Mouse (Mus musculus): ENCODE data around the gene Zfp648. TPM values are rescaled to one million over a fixed set of nuclear protein-coding genes. Genes with fewer than 3 reads are reported as not detected.

Gene Zfp648
- polyA plus RNA-seq, 1 experiment, result not detected

- TF ChIP-seq CTCF (IDR thresholded peaks at IDR 0.05; ENCODE audit: control insufficient read depth, insufficient read depth, low read length) (no peak), POLR2A (IDR thresholded peaks at IDR 0.05; ENCODE audit: borderline replicate concordance, control insufficient read depth, low read depth, low read length) (no peak)
- Histone ChIP-seq H3K27ac (ENCODE audit: control insufficient read depth, insufficient read depth, low read depth, low read length, poor library complexity) (no peak overlapping the region), H3K4me1 (ENCODE audit: control insufficient read depth, insufficient read depth, low read length) (no peaks in the 10 kb centered on the region), H3K4me3 (replicated peaks; ENCODE audit: control insufficient read depth, low read depth, low read length) (no peak overlapping the region)
- WGBS, result 86% methylated on average over 8 of the region's 8 CpGs
Measured at GRCm38 (mm10) chr1:154202580-154202979, 1.6 kb downstream of the Zfp648 start.

GRCm38 (mm10) chr1:154203386-154203785, 2.4 kb downstream of the Zfp648 start:
- TF ChIP-seq CTCF (IDR thresholded peaks at IDR 0.05; ENCODE audit: control insufficient read depth, insufficient read depth, low read length) (no peak), POLR2A (IDR thresholded peaks at IDR 0.05; ENCODE audit: borderline replicate concordance, control insufficient read depth, low read depth, low read length) (no peak)
- no peak overlapping the region for H3K27ac ChIP-seq (ENCODE audit: control insufficient read depth, insufficient read depth, low read depth, low read length, poor library complexity)
- no peak overlapping the region for H3K4me3 ChIP-seq (replicated peaks; ENCODE audit: control insufficient read depth, low read depth, low read length)
- H3K4me1 ChIP-seq (ENCODE audit: control insufficient read depth, insufficient read depth, low read length), result no peaks in the 10 kb centered on the region
- 78% methylated on average over 5 of the region's 5 CpGs for WGBS

- H3K4me1 ChIP-seq (ENCODE audit: control insufficient read depth, insufficient read depth, low read length), result no peaks in the 10 kb centered on the region
- H3K27ac ChIP-seq (ENCODE audit: control insufficient read depth, insufficient read depth, low read depth, low read length, poor library complexity), result no peak overlapping the region; the same call in 1 of the 2 replicates
- TF ChIP-seq CTCF (IDR thresholded peaks at IDR 0.05; ENCODE audit: control insufficient read depth, insufficient read depth, low read length) (no peak), POLR2A (IDR thresholded peaks at IDR 0.05; ENCODE audit: borderline replicate concordance, control insufficient read depth, low read depth, low read length) (no peak)
- 12% methylated on average over 66 of the region's 66 CpGs for WGBS
- H3K4me3 ChIP-seq (replicated peaks; ENCODE audit: control insufficient read depth, low read depth, low read length), result no peak overlapping the region
Measured at GRCm38 (mm10) chr1:154204652-154205573, 3.9 kb downstream of the Zfp648 start.

- WGBS, result 76% methylated on average over 2 of the region's 2 CpGs
- TF ChIP-seq POLR2A (IDR thresholded peaks at IDR 0.05; ENCODE audit: borderline replicate concordance, control insufficient read depth, low read depth, low read length) (no peak), CTCF (IDR thresholded peaks at IDR 0.05; ENCODE audit: control insufficient read depth, insufficient read depth, low read length) (no peak)
Measured at GRCm38 (mm10) chr1:154219991-154220390, 19.0 kb downstream of the Zfp648 start.

GRCm38 (mm10) chr1:154220566-154220965, 19.6 kb downstream of the Zfp648 start:
- 84% methylated on average over 3 of the region's 3 CpGs for WGBS
- TF ChIP-seq CTCF (IDR thresholded peaks at IDR 0.05; ENCODE audit: control insufficient read depth, insufficient read depth, low read length) (no peak), POLR2A (IDR thresholded peaks at IDR 0.05; ENCODE audit: borderline replicate concordance, control insufficient read depth, low read depth, low read length) (no peak)
- Histone ChIP-seq H3K4me1 (ENCODE audit: control insufficient read depth, insufficient read depth, low read length) (no peaks in the 10 kb centered on the region; the same call in 1 of the 2 replicates), H3K27ac (ENCODE audit: control insufficient read depth, insufficient read depth, low read depth, low read length, poor library complexity) (no peak overlapping the region), H3K4me3 (replicated peaks; ENCODE audit: control insufficient read depth, low read depth, low read length) (no peak overlapping the region)

More at GRCm38 (mm10) chr1:154219991-154220390, 19.0 kb downstream of the Zfp648 start:
- H3K4me3 ChIP-seq (replicated peaks; ENCODE audit: control insufficient read depth, low read depth, low read length), result no peak overlapping the region
- H3K4me1 ChIP-seq (ENCODE audit: control insufficient read depth, insufficient read depth, low read length), result no peaks in the 10 kb centered on the region; the same call in 1 of the 2 replicates
- H3K27ac ChIP-seq (ENCODE audit: control insufficient read depth, insufficient read depth, low read depth, low read length, poor library complexity), result no peak overlapping the region

- TF ChIP-seq POLR2A (IDR thresholded peaks at IDR 0.05; ENCODE audit: borderline replicate concordance, control insufficient read depth, low read depth, low read length), result no peak
- TF ChIP-seq CTCF (IDR thresholded peaks at IDR 0.05; ENCODE audit: control insufficient read depth, insufficient read depth, low read length), result no peak
- Histone ChIP-seq H3K4me3 (replicated peaks; ENCODE audit: control insufficient read depth, low read depth, low read length) (no peak overlapping the region), H3K4me1 (ENCODE audit: control insufficient read depth, insufficient read depth, low read length) (no peaks in the 10 kb centered on the region; the same call in 1 of the 2 replicates)
Measured at GRCm38 (mm10) chr1:154223807-154224207, 22.8 kb downstream of the Zfp648 start.

GRCm38 (mm10) chr1:154232594-154232993, 31.6 kb downstream of the Zfp648 start:
- TF ChIP-seq CTCF (IDR thresholded peaks at IDR 0.05; ENCODE audit: control insufficient read depth, insufficient read depth, low read length), result no peak
- TF ChIP-seq POLR2A (IDR thresholded peaks at IDR 0.05; ENCODE audit: borderline replicate concordance, control insufficient read depth, low read depth, low read length), result no peak
- whole genome bisulfite sequencing, result 70% methylated on average over 4 of the region's 4 CpGs
- no peak overlapping the region for H3K27ac ChIP-seq (ENCODE audit: control insufficient read depth, insufficient read depth, low read depth, low read length, poor library complexity)
- H3K4me3 ChIP-seq (replicated peaks; ENCODE audit: control insufficient read depth, low read depth, low read length), result no peak overlapping the region
- no peaks in the 10 kb centered on the region; the same call in 1 of the 2 replicates for H3K4me1 ChIP-seq (ENCODE audit: control insufficient read depth, insufficient read depth, low read length)

More at GRCm38 (mm10) chr1:154223807-154224207, 22.8 kb downstream of the Zfp648 start:
- 52% methylated on average over 1 of the region's 1 CpGs for WGBS
- no peak overlapping the region for H3K27ac ChIP-seq (ENCODE audit: control insufficient read depth, insufficient read depth, low read depth, low read length, poor library complexity)

- WGBS, result 47% methylated on average over 6 of the region's 6 CpGs
- no peak overlapping the region for H3K27ac ChIP-seq (ENCODE audit: control insufficient read depth, insufficient read depth, low read depth, low read length, poor library complexity)
- H3K4me3 ChIP-seq (replicated peaks; ENCODE audit: control insufficient read depth, low read depth, low read length), result no peak overlapping the region
- no peaks in the 10 kb centered on the region; the same call in 1 of the 2 replicates for H3K4me1 ChIP-seq (ENCODE audit: control insufficient read depth, insufficient read depth, low read length)
- TF ChIP-seq POLR2A (IDR thresholded peaks at IDR 0.05; ENCODE audit: borderline replicate concordance, control insufficient read depth, low read depth, low read length) (no peak), CTCF (IDR thresholded peaks at IDR 0.05; ENCODE audit: control insufficient read depth, insufficient read depth, low read length) (no peak)
Measured at GRCm38 (mm10) chr1:154233033-154233432, 32.0 kb downstream of the Zfp648 start.
